Mouse (Mus musculus): ENCODE data around the gene Robo1.

Gene Robo1

DNA sequence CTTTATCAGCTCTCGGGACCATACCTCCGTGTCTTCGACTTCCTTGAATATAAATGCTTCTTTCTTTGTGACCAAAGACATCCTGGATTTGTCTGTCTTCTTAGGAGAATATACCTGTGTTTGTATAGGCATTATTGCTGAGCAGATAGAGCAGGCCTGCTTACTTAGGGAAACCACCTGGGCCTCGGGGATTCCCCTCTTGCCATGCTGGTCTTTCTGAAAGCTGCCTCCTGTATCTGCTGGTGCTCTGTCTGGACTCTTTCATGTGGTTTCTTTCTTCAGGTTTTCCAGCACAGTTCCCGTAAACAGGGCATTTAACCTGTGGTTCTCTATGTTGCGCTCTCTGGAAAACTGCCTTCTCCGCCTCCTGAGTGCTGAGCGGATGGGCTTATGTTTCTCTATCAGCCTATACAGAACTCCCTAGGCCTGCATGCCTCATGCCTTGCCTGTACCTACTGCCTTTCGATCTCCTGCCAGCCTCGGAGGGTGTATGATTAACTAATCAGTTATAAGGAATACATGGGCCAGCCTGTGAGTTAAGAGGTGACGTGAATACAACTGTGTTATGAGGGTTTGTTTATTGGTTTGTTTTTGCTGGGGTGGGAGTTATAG is 370.9 kb downstream of the Robo1 start:
- no peak for DNase-seq (ENCODE audit: low spot score)

DNA sequence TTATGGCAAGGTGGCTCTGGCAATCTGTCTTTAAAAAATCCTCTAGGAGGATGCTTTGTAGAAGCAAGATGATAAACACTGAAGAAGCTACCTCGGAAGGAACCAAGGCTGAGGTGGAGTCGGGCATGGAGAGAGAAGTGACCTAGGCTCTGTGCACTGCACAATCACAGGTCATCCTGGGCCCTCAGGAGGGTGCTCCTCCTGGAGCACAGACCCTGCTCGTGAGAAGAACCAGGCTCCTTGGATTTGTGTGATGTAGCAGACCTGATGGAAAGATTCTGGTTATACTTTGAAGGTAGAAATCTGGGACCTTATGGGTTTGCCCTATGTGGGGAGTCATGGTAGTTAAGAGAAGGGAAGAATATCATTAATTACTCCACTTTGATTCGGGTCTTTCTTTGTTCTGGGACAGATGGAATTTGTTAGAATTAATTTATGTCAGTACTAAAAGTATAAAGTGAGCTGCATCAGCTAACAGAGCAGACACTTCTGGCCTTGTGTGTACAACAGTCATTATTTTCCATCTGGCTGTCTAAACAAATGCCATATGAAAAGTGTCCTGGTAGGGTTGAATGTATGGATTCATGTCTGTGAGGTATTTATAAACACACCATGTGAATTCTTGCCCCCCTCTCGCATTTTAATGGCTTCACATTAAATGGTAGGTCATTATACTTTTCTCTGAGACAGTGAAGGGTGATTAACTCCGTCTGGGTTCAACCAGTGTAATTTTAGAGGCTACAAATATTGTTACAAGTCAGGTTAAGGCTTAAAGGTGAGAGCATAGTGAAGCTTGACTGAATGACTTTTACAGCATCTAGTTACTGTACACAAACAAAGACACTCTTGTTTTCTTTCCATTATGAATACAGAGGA is 377.7 kb downstream of the Robo1 start:
- no peak for DNase-seq (ENCODE audit: low spot score)

- DNase-seq (ENCODE audit: low spot score) = no peak
Observed at GRCm38 (mm10) chr16:72686480-72687053, 378.5 kb downstream of the Robo1 start.

- no peak for DNase-seq (ENCODE audit: low spot score)
Observed at GRCm38 (mm10) chr16:72687651-72688050, 379.5 kb downstream of the Robo1 start.

- DNase-seq (ENCODE audit: low spot score) = no peak
Observed at GRCm38 (mm10) chr16:72688185-72688681, 380.1 kb downstream of the Robo1 start.

- no peak for DNase-seq (ENCODE audit: low spot score)
Observed at GRCm38 (mm10) chr16:72691909-72692308, 383.8 kb downstream of the Robo1 start.

GRCm38 (mm10) chr16:72693446-72694274 is 385.6 kb downstream of the Robo1 start:
- no peak for DNase-seq (ENCODE audit: low spot score)

DNA sequence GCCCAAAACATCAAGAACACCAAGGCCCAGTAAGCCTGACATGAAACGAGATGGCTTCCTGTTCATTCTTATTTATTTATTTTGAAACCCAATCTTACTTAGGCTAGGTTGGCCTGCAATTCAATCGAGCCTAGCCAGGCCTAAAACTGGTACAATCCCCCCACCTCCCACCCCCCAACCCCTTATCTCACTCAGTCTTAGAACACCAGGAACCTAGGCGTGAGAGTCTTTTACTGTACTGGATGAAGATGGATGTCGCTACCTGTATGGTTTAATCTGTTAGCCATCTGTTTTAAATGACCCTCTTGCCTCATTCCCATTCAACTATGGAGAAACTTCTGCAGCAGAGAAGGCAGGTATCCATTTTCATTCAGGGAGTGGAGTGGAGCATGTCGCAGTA is 386.7 kb downstream of the Robo1 start:
- DNase-seq (ENCODE audit: low spot score) = no peak

DNA sequence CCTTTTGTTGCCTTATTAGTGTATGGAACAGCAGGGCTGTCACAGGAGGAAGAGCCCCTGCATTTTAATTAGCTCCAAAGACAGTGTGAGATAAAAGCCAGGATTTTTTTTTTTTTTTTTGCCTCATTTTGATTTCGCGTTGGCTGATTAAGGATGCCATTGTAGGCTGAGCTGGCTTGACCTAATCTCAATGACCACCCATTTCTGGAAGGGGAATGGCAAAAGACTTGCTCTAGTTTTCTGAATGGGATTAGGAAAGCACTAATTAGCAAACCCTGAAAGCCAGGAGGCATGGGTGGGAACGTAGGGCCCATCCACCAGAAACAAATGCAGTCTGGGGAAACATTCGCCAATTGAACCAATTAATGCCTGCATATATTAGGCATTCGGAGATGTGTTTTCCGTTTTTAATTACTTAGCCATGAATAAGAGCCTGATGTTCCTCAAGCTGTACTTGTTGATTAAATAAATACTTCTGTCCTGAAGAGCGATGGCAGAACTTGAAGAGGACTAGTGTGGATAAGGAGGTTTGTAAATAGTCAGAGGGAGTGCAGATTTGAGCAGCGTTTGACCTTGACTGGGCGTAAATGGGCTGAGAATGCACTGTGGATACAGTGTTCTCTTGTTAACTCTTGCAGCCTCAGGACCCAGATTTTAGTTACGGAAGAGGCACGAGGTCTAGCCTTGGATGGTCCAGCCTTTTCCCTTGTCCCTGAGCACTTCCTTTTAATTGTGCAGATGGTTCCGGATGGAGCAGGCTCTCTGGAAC is 391.3 kb downstream of the Robo1 start:
- DNase-seq (ENCODE audit: low spot score) = peak; percentile 18

DNA sequence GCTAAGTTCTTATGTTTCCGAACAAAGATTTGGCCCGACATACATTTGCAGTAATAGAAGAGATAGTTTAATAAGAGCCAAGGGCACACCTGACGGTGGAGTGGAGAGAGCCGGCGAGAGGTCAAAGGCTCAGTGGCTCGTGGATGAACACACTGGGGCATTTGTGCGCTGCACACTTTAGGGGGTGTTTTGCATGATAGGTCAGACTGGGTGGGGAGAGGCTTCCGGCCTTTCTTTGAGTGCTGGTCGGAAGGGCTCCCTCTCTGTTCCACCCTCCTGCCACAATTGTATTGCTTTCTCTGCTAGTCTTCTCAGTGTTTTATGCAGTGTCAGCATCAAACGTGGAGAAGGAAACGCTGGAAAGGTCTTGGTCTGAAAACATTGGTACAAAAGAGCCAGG is 392.2 kb downstream of the Robo1 start:
- no peak for DNase-seq (ENCODE audit: low spot score)

DNA sequence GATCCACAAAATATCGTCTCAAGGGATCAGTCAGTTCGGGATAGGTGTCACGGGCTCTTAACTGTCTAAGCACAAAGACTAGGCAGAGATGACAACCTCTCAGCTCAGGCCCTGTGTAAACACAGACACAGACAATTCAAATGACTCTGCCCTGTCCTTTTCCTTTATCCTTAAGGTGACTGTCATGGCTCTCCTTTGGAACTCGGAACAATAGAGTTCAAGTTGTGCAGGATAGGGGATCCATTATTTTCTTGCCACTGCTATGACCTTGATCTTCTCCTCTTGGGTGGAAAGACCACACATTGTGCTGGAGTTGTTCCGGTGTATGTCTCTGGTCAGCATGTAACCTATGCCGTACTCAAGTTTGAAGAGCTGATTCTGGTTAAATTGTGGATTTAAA is 395.4 kb downstream of the Robo1 start:
- no peak for DNase-seq (ENCODE audit: low spot score)

- peak; percentile 25 for DNase-seq (ENCODE audit: low spot score)
Observed at GRCm38 (mm10) chr16:72705851-72706250, 397.7 kb downstream of the Robo1 start.

DNA sequence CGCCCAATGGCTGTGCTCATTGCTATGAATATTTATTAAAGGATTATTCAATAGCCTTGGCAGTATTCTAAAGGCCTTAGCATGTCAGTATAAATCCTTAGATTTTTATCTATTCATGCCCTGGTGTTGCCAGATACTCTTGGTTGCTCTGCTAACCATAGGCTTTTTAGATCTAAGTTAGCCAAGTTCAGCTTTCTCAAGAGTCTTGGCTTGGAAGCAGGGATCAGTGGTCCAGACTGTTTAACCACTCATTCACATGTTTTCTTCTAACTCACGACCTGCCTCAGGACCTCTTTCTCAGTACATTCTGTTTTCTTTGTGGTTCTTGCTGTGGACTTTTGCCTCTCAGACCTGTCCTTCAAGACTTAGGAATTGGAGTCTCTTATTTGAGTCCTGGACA is 400.4 kb downstream of the Robo1 start:
- no peak for DNase-seq (ENCODE audit: low spot score)

DNA sequence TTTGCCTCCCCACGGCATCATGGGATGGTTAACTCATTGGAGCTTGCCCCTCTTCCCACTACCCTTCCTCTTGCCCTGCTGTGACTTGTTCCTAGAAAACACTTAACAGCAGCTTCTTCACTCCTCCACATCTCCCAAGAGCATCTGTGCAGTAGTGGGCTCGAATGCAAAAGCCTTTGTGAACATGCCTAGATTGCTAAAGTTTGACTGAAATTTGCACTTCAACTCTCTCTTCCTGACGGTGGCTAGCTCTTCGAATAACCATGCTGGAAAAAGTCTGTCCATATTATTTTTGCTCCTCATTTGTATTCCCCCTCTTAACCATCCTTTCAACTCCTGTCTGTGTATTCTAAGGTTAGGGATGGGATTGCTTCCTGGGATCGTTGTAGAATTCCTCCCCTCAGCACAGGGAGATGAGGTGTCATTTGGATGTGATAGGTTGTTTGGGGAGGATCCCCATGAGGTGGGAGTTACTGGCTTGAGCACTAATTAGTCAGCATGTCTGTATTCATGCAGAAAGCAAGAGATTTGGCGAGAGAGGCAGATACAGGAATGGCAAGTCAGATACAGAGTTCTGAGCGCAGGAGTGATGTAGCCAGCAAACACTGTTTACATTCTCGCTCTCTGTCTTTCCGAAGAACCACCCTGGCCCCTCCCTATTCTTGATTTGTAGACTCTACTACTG is 409.2 kb downstream of the Robo1 start:
- DNase-seq (ENCODE audit: low spot score) = no peak

DNA sequence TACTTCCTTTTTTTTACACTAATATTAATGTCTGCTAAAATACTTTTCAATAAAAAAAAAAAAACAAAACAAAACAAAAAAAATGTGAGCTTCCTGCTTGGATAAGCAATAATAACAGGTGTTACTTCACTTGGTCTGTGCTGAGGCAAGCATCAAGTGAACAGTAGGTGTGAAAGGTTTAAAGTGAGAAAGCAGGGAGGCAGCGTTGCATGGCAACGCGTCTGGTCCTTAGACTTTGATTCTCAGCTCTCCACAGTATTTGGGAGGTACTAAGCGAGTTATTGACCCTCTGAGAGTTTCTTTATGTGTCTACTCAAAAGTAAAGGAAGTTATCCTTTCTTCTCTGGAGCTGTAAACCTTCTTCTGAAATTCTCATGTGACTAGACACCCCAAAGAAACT is 411.0 kb downstream of the Robo1 start:
- no peak for DNase-seq (ENCODE audit: low spot score)

GRCm38 (mm10) chr16:72720979-72721378 is 412.9 kb downstream of the Robo1 start:
- no peak for DNase-seq (ENCODE audit: low spot score)

DNA sequence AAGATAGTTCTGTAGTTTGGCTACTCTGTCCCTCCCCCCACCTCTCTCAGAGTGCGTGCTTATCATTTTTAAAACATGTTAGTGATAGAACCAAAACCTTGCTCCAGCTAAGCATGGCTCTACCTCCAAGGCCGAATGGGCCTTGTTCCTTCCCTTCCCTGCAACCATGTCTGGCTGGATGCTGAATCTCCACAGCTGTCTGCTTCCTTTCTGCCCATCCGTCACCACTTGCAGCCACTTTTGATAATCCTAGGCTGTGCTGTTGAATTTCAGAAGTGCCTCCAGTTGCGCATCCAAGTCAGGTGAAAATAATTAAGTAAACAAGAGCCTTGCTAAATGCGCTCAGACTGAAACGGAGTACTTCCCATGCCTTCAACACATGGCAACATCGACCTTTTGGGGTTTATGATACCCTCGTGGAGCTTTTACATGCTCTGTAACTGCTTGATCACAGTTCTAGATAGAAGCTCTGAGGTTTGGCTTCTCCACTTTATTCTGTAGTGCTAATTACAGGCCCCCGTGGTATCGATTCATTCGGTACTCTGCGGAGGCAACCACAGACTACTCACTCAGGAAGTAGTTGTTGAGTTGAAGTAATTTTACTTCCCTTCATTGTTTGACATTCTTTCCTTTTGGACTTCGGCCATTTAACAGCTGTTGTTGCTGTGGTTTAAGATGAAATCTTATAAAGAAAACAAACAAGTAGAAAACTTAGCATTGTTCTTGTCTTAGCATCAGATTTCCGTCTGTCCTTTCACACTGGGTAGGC is 413.8 kb downstream of the Robo1 start:
- no peak for DNase-seq (ENCODE audit: low spot score)

GRCm38 (mm10) chr16:72734234-72734633 is 426.1 kb downstream of the Robo1 start:
- DNase-seq (ENCODE audit: low spot score) = no peak

DNA sequence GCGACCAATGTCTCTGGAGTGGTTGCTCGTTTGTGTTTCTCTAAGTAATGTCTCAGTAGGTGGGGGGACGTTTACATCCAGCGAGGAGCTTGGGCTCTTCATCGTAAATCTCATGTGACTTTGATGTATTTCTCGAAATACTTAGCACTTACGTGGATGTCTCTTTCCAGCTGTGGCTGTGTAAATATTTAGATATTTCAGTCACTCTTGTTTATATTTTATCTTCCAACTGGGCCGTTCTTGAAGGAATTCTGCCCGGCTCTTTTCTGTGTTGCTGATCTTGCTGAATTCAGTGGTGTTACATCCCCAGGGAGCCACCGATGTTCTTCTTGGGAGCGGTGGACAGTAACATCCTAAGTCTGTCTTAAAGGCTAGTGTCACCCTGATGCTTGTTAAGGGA is 427.1 kb downstream of the Robo1 start:
- DNase-seq (ENCODE audit: low spot score) = no peak

GRCm38 (mm10) chr16:72735588-72735987 is 427.5 kb downstream of the Robo1 start:
- no peak for DNase-seq (ENCODE audit: low spot score)
